Mouse (Mus musculus) heart, embryonic 13.5 days (tissue): ENCODE data around the gene Abca7. TPM values are rescaled to one million over a fixed set of nuclear protein-coding genes. Genes with fewer than 3 reads are reported as not detected.

ENCODE experiments used
- ATAC-seq: fragments of 200-750 bp; cut with Nextera tagmentation; 2 replicates; pipeline ENCODE4 v1.8.0; 2017; ENCODE audit warnings: moderate TSS enrichment; ENCODE audit not compliant: insufficient number of reproducible peaks, low FRiP score, low TSS enrichment; ENCODE audit errors: extremely low read depth
- H3K27ac ChIP-seq: fragments of 300-500 bp; sonication (generic); replicated peaks from 2 replicates; pipeline ENCODE4 v1.5.1; 2015; ENCODE audit warnings: moderate library complexity, mild to moderate bottlenecking, inconsistent platforms
- H3K27me3 ChIP-seq: fragments of 300-500 bp; sonication (generic); replicated peaks from 2 replicates; pipeline ENCODE4 v1.6.1; 2015; ENCODE audit warnings: mild to moderate bottlenecking, inconsistent platforms
- H3K36me3 ChIP-seq: fragments of 300-500 bp; sonication (generic); 2 replicates; pipeline ENCODE4 v1.6.1; 2015; ENCODE audit warnings: mild to moderate bottlenecking, inconsistent platforms
- H3K4me1 ChIP-seq: fragments of 300-500 bp; sonication (generic); 2 replicates; pipeline ENCODE4 v1.6.1; 2015; ENCODE audit warnings: inconsistent platforms
- H3K4me2 ChIP-seq: fragments of 300-500 bp; sonication (generic); 2 replicates; pipeline ENCODE4 v1.6.1; 2015; ENCODE audit warnings: inconsistent platforms, mild to moderate bottlenecking, moderate library complexity
- H3K4me3 ChIP-seq: fragments of 300-500 bp; sonication (generic); 2 replicates; pipeline ENCODE4 v1.5.1; 2015; ENCODE audit warnings: moderate library complexity, mild to moderate bottlenecking, inconsistent platforms
- H3K9ac ChIP-seq: fragments of 300-500 bp; sonication (generic); 2 replicates; pipeline ENCODE4 v1.6.1; 2015; ENCODE audit warnings: inconsistent platforms, mild to moderate bottlenecking, moderate library complexity
- H3K9me3 ChIP-seq: fragments of 300-500 bp; sonication (generic); 2 replicates; pipeline ENCODE4 v1.6.1; 2016; ENCODE audit warnings: inconsistent platforms
- WGBS: fragments of 180-500 bp; shearing (Covaris S2); methylation state at CpG from one replicate; pipeline ENCODE4 v1.1.7; 2015; ENCODE audit warnings: mixed read lengths; 5-methylcytosine and 5-hydroxymethylcytosine counted together
- polyA plus RNA-seq: library from polyadenylated mRNA; unstranded; fragments of >200 nt; fragmentation: Nextera tagmentation; extraction: Ambion mirVana; gene quantifications from 2 replicates; pipeline ENCODE4 v1.2.1, GENCODE M21; 2015

Gene Abca7
- polyA plus RNA-seq, 1 experiment from 2014 or later, result 2.6 TPM

DNA sequence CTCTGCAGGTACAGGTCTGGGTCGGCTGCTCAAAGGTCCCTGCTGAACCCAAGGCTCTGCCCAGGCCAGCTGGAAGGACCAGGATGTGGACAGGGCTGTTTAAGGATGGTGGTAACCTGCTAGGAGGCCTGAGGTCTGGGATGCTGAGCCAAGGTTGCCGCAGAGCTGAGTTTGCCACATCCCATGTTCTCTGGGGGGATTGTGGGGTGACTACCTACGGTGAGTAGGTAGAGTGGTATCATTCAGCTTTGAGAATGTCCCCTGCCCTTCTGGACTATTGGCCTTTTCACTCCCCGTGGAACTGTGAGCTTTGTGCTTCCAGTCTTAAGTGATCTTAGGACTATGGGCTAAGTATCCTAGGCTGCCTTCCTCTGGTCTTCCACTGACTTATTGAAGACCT, 60.2 kb downstream of the Abca7 start:
- peaks cover 63% of the 10 kb centered on the region for H3K36me3 ChIP-seq
- no peaks in the 10 kb centered on the region for H3K27me3 ChIP-seq

GRCm38 (mm10) chr10:80056976-80057682, 60.8 kb downstream of the Abca7 start:
- Histone ChIP-seq H3K4me1 (peaks cover 24% of the 10 kb centered on the region), H3K36me3 (peaks cover 69% of the 10 kb centered on the region), H3K9ac (peak overlapping the region; percentile 12; the same call in 1 of the 2 replicates), H3K9me3 (no peaks in the 10 kb centered on the region), H3K27ac (no peak overlapping the region), H3K4me2 (no peak overlapping the region), H3K4me3 (no peak overlapping the region), H3K27me3 (no peaks in the 10 kb centered on the region)
- WGBS, result 92% methylated on average over 27 of the region's 27 CpGs
- ATAC-seq, result no peak

More for the DNA sequence above, 60.2 kb downstream of the Abca7 start:
- H3K4me2 ChIP-seq, result no peak overlapping the region
- 83% methylated on average over 4 of the region's 4 CpGs for WGBS
- H3K4me3 ChIP-seq, result no peak overlapping the region
- ATAC-seq, result no peak
- H3K27ac ChIP-seq, result no peak overlapping the region
- H3K4me1 ChIP-seq, result peaks cover 30% of the 10 kb centered on the region
- no peaks in the 10 kb centered on the region for H3K9me3 ChIP-seq
- no peak overlapping the region for H3K9ac ChIP-seq

DNA sequence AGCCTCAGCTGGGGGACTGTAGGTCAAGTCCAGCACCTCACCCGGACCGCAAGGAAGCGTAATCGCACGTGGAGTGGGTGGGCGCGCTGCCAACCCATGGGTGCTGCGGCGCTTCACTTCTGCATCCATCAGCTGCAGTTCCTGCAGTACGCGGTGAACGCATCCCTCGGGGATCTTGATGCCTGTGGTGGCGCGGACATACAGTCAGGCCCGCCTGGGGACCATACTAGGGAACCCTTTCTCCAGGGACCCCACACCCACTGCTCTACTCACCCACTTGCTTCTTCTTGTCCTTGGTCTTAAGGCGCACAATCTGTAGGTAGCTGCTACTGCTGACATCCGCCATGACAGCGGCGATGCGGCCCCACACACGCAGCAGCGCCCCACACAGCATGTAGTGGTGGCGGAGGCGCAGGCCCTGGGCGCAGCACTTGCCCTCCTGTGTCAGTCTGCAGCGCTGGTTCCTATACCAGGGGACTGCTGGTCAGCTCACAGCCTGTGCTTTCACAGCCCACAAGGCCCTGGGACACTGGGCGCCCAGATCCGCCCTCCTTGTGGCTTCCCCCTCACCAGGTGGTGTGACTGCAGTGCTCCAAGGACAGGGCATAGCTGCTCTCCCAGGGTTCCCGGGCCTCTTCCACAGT, 61.5 kb downstream of the Abca7 start:
- H3K4me1 ChIP-seq, result peaks cover 17% of the 10 kb centered on the region
- no peak overlapping the region for H3K4me3 ChIP-seq
- no peaks in the 10 kb centered on the region for H3K27me3 ChIP-seq
- H3K9me3 ChIP-seq, result no peaks in the 10 kb centered on the region
- no peak for ATAC-seq
- 71% methylated on average over 30 of the region's 30 CpGs for WGBS
- no peak overlapping the region for H3K4me2 ChIP-seq
- H3K9ac ChIP-seq, result no peak overlapping the region
- H3K27ac ChIP-seq, result no peak overlapping the region
- peaks cover 76% of the 10 kb centered on the region for H3K36me3 ChIP-seq

- no peak for ATAC-seq
- H3K27me3 ChIP-seq, result no peaks in the 10 kb centered on the region
Measured at GRCm38 (mm10) chr10:80063104-80063503, 66.8 kb downstream of the Abca7 start.

GRCm38 (mm10) chr10:80063877-80064650, 67.8 kb downstream of the Abca7 start:
- ATAC-seq, result no peak
- Histone ChIP-seq H3K9ac (no peak overlapping the region), H3K27me3 (no peaks in the 10 kb centered on the region), H3K4me3 (no peak overlapping the region), H3K36me3 (peaks cover 88% of the 10 kb centered on the region), H3K4me1 (peaks cover 6% of the 10 kb centered on the region; the same call in 1 of the 2 replicates), H3K4me2 (no peak overlapping the region), H3K27ac (peak overlapping the region; percentile 12; the same call in 1 of the 2 replicates), H3K9me3 (no peaks in the 10 kb centered on the region)
- 72% methylated on average over 23 of the region's 23 CpGs for WGBS

More at GRCm38 (mm10) chr10:80063104-80063503, 66.8 kb downstream of the Abca7 start:
- Histone ChIP-seq H3K4me2 (no peak overlapping the region), H3K9me3 (no peaks in the 10 kb centered on the region), H3K9ac (no peak overlapping the region), H3K4me3 (no peak overlapping the region), H3K4me1 (peaks cover 6% of the 10 kb centered on the region; the same call in 1 of the 2 replicates), H3K27ac (peak overlapping the region; percentile 12; the same call in 1 of the 2 replicates), H3K36me3 (peaks cover 94% of the 10 kb centered on the region)
- 86% methylated on average over 5 of the region's 5 CpGs for WGBS

Other genes with a start within 250 kb of the Abca7 start
- 30.2 and 30.9 TPM in 2 replicates for gene Polrmt, start 249.9 kb upstream of the Abca7 start, polyA plus RNA-seq
- gene Fgf22, start 241.4 kb upstream of the Abca7 start, polyA plus RNA-seq, result 0.17 TPM in 1 of 2 replicates, not detected in the other
- gene Rnf126, start 229.5 kb upstream of the Abca7 start, polyA plus RNA-seq, result 61.4 and 66.3 TPM in 2 replicates
- gene Fstl3, start 219.2 kb upstream of the Abca7 start, polyA plus RNA-seq, result 23.8 and 27.3 TPM in 2 replicates
- gene Prss57, start 205.5 kb upstream of the Abca7 start, polyA plus RNA-seq, result 0.51 TPM in 1 of 2 replicates, not detected in the other
- 67.1 and 69.3 TPM in 2 replicates for gene Palm, start 202.9 kb upstream of the Abca7 start, polyA plus RNA-seq
- gene Misp, start 175.5 kb upstream of the Abca7 start, polyA plus RNA-seq, result 1.2 and 1.4 TPM in 2 replicates
- gene Ptbp1, start 142.1 kb upstream of the Abca7 start, polyA plus RNA-seq, result 122 and 141 TPM in 2 replicates
- gene Prtn3, start 122.0 kb upstream of the Abca7 start, polyA plus RNA-seq, result 2.5 and 2.6 TPM in 2 replicates
- 15.8 and 16.4 TPM in 2 replicates for gene Plppr3, start 121.9 kb upstream of the Abca7 start, polyA plus RNA-seq
- gene Elane, start 110.2 kb upstream of the Abca7 start, polyA plus RNA-seq, result 0.25 and 0.96 TPM in 2 replicates
- not detected in 2 replicates for gene Cfd, start 105.6 kb upstream of the Abca7 start, polyA plus RNA-seq
- gene Med16, start 87.6 kb upstream of the Abca7 start, polyA plus RNA-seq, result 41.8 and 42.1 TPM in 2 replicates
- 1.7 TPM in 1 of 2 replicates, not detected in the other for gene Gm26602, start 85.6 kb upstream of the Abca7 start, polyA plus RNA-seq
- 0.60 and 0.67 TPM in 2 replicates for gene Kiss1r, start 79.5 kb upstream of the Abca7 start, polyA plus RNA-seq
- gene R3hdm4, start 75.3 kb upstream of the Abca7 start, polyA plus RNA-seq, result 95.6 and 100 TPM in 2 replicates
- gene Arid3a, start 69.5 kb upstream of the Abca7 start, polyA plus RNA-seq, result 3.4 and 4.2 TPM in 2 replicates
- gene Wdr18, start 36.3 kb upstream of the Abca7 start, polyA plus RNA-seq, result 72.4 and 80.9 TPM in 2 replicates
- 0.09 and 0.11 TPM in 2 replicates for gene Grin3b, start 25.8 kb upstream of the Abca7 start, polyA plus RNA-seq
- 10.6 and 12.8 TPM in 2 replicates for gene Tmem259, start 12.2 kb upstream of the Abca7 start, polyA plus RNA-seq
- 264 and 271 TPM in 2 replicates for gene Cnn2, start 7.9 kb upstream of the Abca7 start, polyA plus RNA-seq
- gene Arhgap45, start 20.2 kb downstream of the Abca7 start, polyA plus RNA-seq, result 5.5 and 6.5 TPM in 2 replicates
- gene Polr2e, start 43.3 kb downstream of the Abca7 start, polyA plus RNA-seq, result 149 and 154 TPM in 2 replicates
- 691 and 741 TPM in 2 replicates for gene Gpx4, start 50.7 kb downstream of the Abca7 start, polyA plus RNA-seq
- gene Sbno2, start 109.1 kb downstream of the Abca7 start, polyA plus RNA-seq, result 9.1 and 10.1 TPM in 2 replicates
- gene Stk11, start 119.3 kb downstream of the Abca7 start, polyA plus RNA-seq, result 12.0 and 13.0 TPM in 2 replicates
- gene Atp5d, start 142.1 kb downstream of the Abca7 start, polyA plus RNA-seq, result 808 and 893 TPM in 2 replicates
- 1.6 and 2.5 TPM in 2 replicates for gene Cbarp, start 144.3 kb downstream of the Abca7 start, polyA plus RNA-seq
- gene Midn, start 151.8 kb downstream of the Abca7 start, polyA plus RNA-seq, result 15.6 and 15.7 TPM in 2 replicates
- gene Cirbp, start 169.5 kb downstream of the Abca7 start, polyA plus RNA-seq, result 87.9 and 96.4 TPM in 2 replicates
- 10.4 and 13.1 TPM in 2 replicates for gene 1600002K03Rik, start 176.4 kb downstream of the Abca7 start, polyA plus RNA-seq
- 8.5 and 10.6 TPM in 2 replicates for gene Efna2, start 183.0 kb downstream of the Abca7 start, polyA plus RNA-seq
- gene Mum1, start 229.9 kb downstream of the Abca7 start, polyA plus RNA-seq, result 41.7 and 43.7 TPM in 2 replicates